Mouse (Mus musculus): ENCODE data around the gene Anapc13.

DNA sequence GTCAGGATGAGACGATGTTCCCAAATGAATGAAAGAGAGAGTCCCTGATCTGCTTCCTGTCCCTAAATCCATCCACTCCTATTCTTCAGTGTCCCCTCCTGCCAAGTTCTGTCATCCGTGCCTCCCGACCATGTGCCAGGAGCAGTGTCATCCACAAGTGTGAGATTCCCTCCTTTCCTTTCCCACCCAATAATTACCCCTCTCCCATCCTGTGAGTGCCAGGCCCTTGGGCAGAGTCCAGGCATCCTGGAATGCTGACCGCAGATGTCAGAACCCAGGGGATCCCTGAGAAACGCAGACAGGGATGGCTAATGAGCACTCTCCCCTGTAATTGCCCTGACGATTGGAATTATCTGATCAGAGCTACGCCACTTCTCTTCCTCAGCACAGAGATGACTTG, 24.5 kb downstream of the Anapc13 start:
- TF ChIP-seq CTCF (IDR thresholded peaks at IDR 0.05; ENCODE audit: extremely low read depth, insufficient read depth, low read length) (no peak), POLR2A (IDR thresholded peaks at IDR 0.05; ENCODE audit: extremely low read depth, insufficient read depth, low read length) (no peak)

Measured in cortical plate, adult 2 months (tissue).